Mouse (Mus musculus) cortical plate, adult 2 months (tissue): ENCODE measurements around the gene Tmem256.

Experiments used
- CTCF ChIP-seq: fragments of 200-500 bp; IDR thresholded peaks from 2 replicates; pipeline ENCODE4 v1.5.1; 2011; ENCODE audit warnings: mild to moderate bottlenecking, control low read depth, low read length; ENCODE audit not compliant: insufficient read depth; ENCODE audit errors: extremely low read depth
- POLR2A ChIP-seq: fragments of 200-500 bp; IDR thresholded peaks from 2 replicates; pipeline ENCODE4 v1.6.1; 2011; ENCODE audit warnings: mild to moderate bottlenecking, low read length, control low read depth; ENCODE audit not compliant: insufficient read depth; ENCODE audit errors: extremely low read depth

DNA sequence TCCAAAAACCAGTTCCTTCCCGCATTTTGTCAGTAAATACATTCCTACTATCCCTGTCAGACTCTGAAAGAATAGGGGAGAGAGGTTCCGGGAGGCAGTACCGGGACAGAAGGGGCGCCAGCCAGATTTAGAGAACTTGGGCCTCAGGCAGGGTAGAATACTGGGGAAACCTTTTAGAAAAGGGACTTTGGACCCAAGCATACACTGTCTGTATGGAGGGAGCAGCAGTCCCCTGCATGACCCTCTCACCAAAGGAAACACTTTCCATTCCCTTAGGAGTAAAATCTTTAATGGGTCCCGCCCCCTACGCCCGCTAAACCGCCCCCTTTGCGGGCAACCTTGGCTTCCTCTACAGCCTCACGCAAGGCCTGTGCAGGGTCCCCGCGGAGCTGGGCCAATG, 35.0 kb upstream of the Tmem256 start:
- TF ChIP-seq CTCF (no peak), POLR2A (no peak)
